Mouse (Mus musculus): ENCODE results near the gene Coro7. TPM values are rescaled to one million over a fixed set of nuclear protein-coding genes. Genes with fewer than 3 reads are reported as not detected.
A peak's percentile ranks its signal among the peaks of the same experiment; 100 is the strongest.

Gene Coro7
- polyA plus RNA-seq, 1 experiment from 2014 or later: 11.9 TPM

GRCm38 (mm10) chr16:4678080-4678479 lies 1.5 kb downstream of the Coro7 start:
- no peaks in the 10 kb centered on the region for H3K27me3 ChIP-seq (replicated peaks)
- H3K4me1 ChIP-seq: peaks cover 62% of the 10 kb centered on the region
- H3K9me3 ChIP-seq (replicated peaks): no peaks in the 10 kb centered on the region
- no peak overlapping the region for H3K27ac ChIP-seq
- 0 out of 2 replicates have a peak overlapping the region, but pooled peaks have one; percentile 67 for H3K4me3 ChIP-seq
- H3K4me2 ChIP-seq: peak overlapping the region; percentile 89
- peaks cover 29% of the 10 kb centered on the region for H3K36me3 ChIP-seq
- WGBS (ENCODE audit: insufficient replicate concordance): 70% methylated on average over 5 of the region's 5 CpGs
- no peak for ATAC-seq
- H3K9ac ChIP-seq: no peak overlapping the region

- Histone ChIP-seq H3K27me3 (replicated peaks) (no peaks in the 10 kb centered on the region), H3K27ac (no peak overlapping the region), H3K4me3 (no peak overlapping the region), H3K9me3 (replicated peaks) (no peaks in the 10 kb centered on the region), H3K4me2 (no peak overlapping the region), H3K36me3 (peaks cover 33% of the 10 kb centered on the region), H3K4me1 (peaks cover 49% of the 10 kb centered on the region), H3K9ac (no peak overlapping the region)
- no peak for ATAC-seq
- 74% methylated on average over 5 of the region's 5 CpGs for WGBS (ENCODE audit: insufficient replicate concordance)
These were observed 2.7 kb downstream of the Coro7 start for GRCm38 (mm10) chr16:4676836-4677235.

GRCm38 (mm10) chr16:4674091-4674490 lies 5.5 kb downstream of the Coro7 start:
- no peak for ATAC-seq
- Histone ChIP-seq H3K4me3 (no peak overlapping the region), H3K9me3 (replicated peaks) (no peaks in the 10 kb centered on the region), H3K4me1 (peaks cover 38% of the 10 kb centered on the region), H3K36me3 (peaks cover 53% of the 10 kb centered on the region), H3K27me3 (replicated peaks) (no peaks in the 10 kb centered on the region), H3K4me2 (no peak overlapping the region), H3K9ac (no peak overlapping the region), H3K27ac (no peak overlapping the region)
- 28% methylated on average over 4 of the region's 4 CpGs for WGBS (ENCODE audit: insufficient replicate concordance)

- peaks cover 73% of the 10 kb centered on the region for H3K36me3 ChIP-seq
- peaks cover 13% of the 10 kb centered on the region; the same call in 1 of the 2 replicates for H3K4me1 ChIP-seq
- no peak for ATAC-seq
- no peaks in the 10 kb centered on the region for H3K9me3 ChIP-seq (replicated peaks)
- no peak overlapping the region for H3K9ac ChIP-seq
- no peak overlapping the region for H3K4me2 ChIP-seq
- no peaks in the 10 kb centered on the region for H3K27me3 ChIP-seq (replicated peaks)
- no peak overlapping the region for H3K27ac ChIP-seq
- H3K4me3 ChIP-seq: no peak overlapping the region
- WGBS (ENCODE audit: insufficient replicate concordance): 55% methylated on average over 5 of the region's 5 CpGs
These were observed 9.3 kb downstream of the Coro7 start for GRCm38 (mm10) chr16:4670317-4670716.

GRCm38 (mm10) chr16:4667190-4667808 lies 12.3 kb downstream of the Coro7 start:
- Histone ChIP-seq H3K4me1 (no peaks in the 10 kb centered on the region; the same call in 1 of the 2 replicates), H3K27me3 (replicated peaks) (no peaks in the 10 kb centered on the region), H3K27ac (no peak overlapping the region), H3K9me3 (replicated peaks) (no peaks in the 10 kb centered on the region), H3K36me3 (peaks cover 76% of the 10 kb centered on the region), H3K4me2 (no peak overlapping the region), H3K4me3 (no peak overlapping the region), H3K9ac (no peak overlapping the region)
- WGBS (ENCODE audit: insufficient replicate concordance): 33% methylated on average over 3 of the region's 3 CpGs
- ATAC-seq: peak; percentile 77

GRCm38 (mm10) chr16:4665726-4666125 lies 13.9 kb downstream of the Coro7 start:
- Histone ChIP-seq H3K27ac (no peak overlapping the region), H3K9ac (no peak overlapping the region), H3K9me3 (replicated peaks) (no peaks in the 10 kb centered on the region), H3K4me3 (no peak overlapping the region), H3K27me3 (replicated peaks) (no peaks in the 10 kb centered on the region), H3K4me1 (no peaks in the 10 kb centered on the region; the same call in 1 of the 2 replicates), H3K36me3 (peaks cover 81% of the 10 kb centered on the region), H3K4me2 (no peak overlapping the region)
- no peak for ATAC-seq
- 87% methylated on average over 2 of the region's 2 CpGs for WGBS (ENCODE audit: insufficient replicate concordance)

- H3K36me3 ChIP-seq: peaks cover 69% of the 10 kb centered on the region
- no peak overlapping the region for H3K9ac ChIP-seq
- H3K27ac ChIP-seq: no peak overlapping the region
- no peak overlapping the region for H3K4me3 ChIP-seq
- whole genome bisulfite sequencing (ENCODE audit: insufficient replicate concordance): 74% methylated on average over 2 of the region's 2 CpGs
- no peak for ATAC-seq
- no peak overlapping the region for H3K4me2 ChIP-seq
- no peaks in the 10 kb centered on the region for H3K27me3 ChIP-seq (replicated peaks)
- H3K9me3 ChIP-seq (replicated peaks): no peaks in the 10 kb centered on the region
- peaks cover 5% of the 10 kb centered on the region; the same call in 1 of the 2 replicates for H3K4me1 ChIP-seq
These were observed 15.8 kb downstream of the Coro7 start for GRCm38 (mm10) chr16:4663806-4664205.

GRCm38 (mm10) chr16:4661605-4662004 lies 18.0 kb downstream of the Coro7 start:
- no peak for ATAC-seq
- Histone ChIP-seq H3K4me1 (peaks cover 13% of the 10 kb centered on the region), H3K27me3 (replicated peaks) (no peaks in the 10 kb centered on the region), H3K9ac (no peak overlapping the region), H3K9me3 (replicated peaks) (no peaks in the 10 kb centered on the region), H3K27ac (no peak overlapping the region), H3K4me3 (no peak overlapping the region), H3K4me2 (no peak overlapping the region), H3K36me3 (peaks cover 51% of the 10 kb centered on the region)
- 71% methylated on average over 2 of the region's 2 CpGs for WGBS (ENCODE audit: insufficient replicate concordance)

- 59% methylated on average over 2 of the region's 2 CpGs for WGBS (ENCODE audit: insufficient replicate concordance)
- no peak overlapping the region for H3K4me2 ChIP-seq
- H3K4me3 ChIP-seq: no peak overlapping the region
- no peaks in the 10 kb centered on the region for H3K9me3 ChIP-seq (replicated peaks)
- H3K27ac ChIP-seq: peak overlapping the region; percentile 26; the same call in 1 of the 2 replicates
- H3K27me3 ChIP-seq (replicated peaks): no peaks in the 10 kb centered on the region
- H3K9ac ChIP-seq: no peak overlapping the region
- ATAC-seq: no peak
- peaks cover 28% of the 10 kb centered on the region for H3K4me1 ChIP-seq
- H3K36me3 ChIP-seq: peaks cover 42% of the 10 kb centered on the region
These were observed 20.3 kb downstream of the Coro7 start for GRCm38 (mm10) chr16:4659326-4659725.

GRCm38 (mm10) chr16:4658781-4659245 lies 20.8 kb downstream of the Coro7 start:
- no peak overlapping the region for H3K4me3 ChIP-seq
- H3K36me3 ChIP-seq: peaks cover 42% of the 10 kb centered on the region
- H3K27ac ChIP-seq: peak overlapping the region; percentile 26; the same call in 1 of the 2 replicates
- H3K4me1 ChIP-seq: peaks cover 28% of the 10 kb centered on the region
- 60% methylated on average over 11 of the region's 11 CpGs for WGBS (ENCODE audit: insufficient replicate concordance)
- H3K9ac ChIP-seq: no peak overlapping the region
- no peak overlapping the region for H3K4me2 ChIP-seq
- ATAC-seq: no peak
- H3K9me3 ChIP-seq (replicated peaks): no peaks in the 10 kb centered on the region
- H3K27me3 ChIP-seq (replicated peaks): no peaks in the 10 kb centered on the region

GRCm38 (mm10) chr16:4656571-4657081 lies 23.0 kb downstream of the Coro7 start:
- Histone ChIP-seq H3K36me3 (peaks cover 46% of the 10 kb centered on the region), H3K4me2 (no peak overlapping the region), H3K9ac (no peak overlapping the region), H3K27ac (peak overlapping the region; percentile 17; the same call in 1 of the 2 replicates), H3K4me3 (no peak overlapping the region), H3K27me3 (replicated peaks) (no peaks in the 10 kb centered on the region), H3K4me1 (peaks cover 28% of the 10 kb centered on the region), H3K9me3 (replicated peaks) (no peaks in the 10 kb centered on the region)
- ATAC-seq: no peak
- 67% methylated on average over 9 of the region's 9 CpGs for WGBS (ENCODE audit: insufficient replicate concordance)

GRCm38 (mm10) chr16:4655764-4656570 lies 23.6 kb downstream of the Coro7 start:
- 39% methylated on average over 11 of the region's 11 CpGs for WGBS (ENCODE audit: insufficient replicate concordance)
- Histone ChIP-seq H3K9me3 (replicated peaks) (no peaks in the 10 kb centered on the region), H3K27ac (peak overlapping the region; percentile 17; the same call in 1 of the 2 replicates), H3K36me3 (peaks cover 44% of the 10 kb centered on the region), H3K4me3 (no peak overlapping the region), H3K4me2 (no peak overlapping the region), H3K4me1 (peaks cover 28% of the 10 kb centered on the region), H3K9ac (no peak overlapping the region), H3K27me3 (replicated peaks) (no peaks in the 10 kb centered on the region)
- ATAC-seq: no peak

Data from liver, embryonic 12.5 days (tissue).